Mouse (Mus musculus): ENCODE measurements around the gene Iars. TPM values are rescaled to one million over a fixed set of nuclear protein-coding genes. Genes with fewer than 3 reads are reported as not detected.

The Iars gene
- total and polyA plus RNA-seq, 3 experiments = 86.4 to 4,419 (median 178) TPM

DNA sequence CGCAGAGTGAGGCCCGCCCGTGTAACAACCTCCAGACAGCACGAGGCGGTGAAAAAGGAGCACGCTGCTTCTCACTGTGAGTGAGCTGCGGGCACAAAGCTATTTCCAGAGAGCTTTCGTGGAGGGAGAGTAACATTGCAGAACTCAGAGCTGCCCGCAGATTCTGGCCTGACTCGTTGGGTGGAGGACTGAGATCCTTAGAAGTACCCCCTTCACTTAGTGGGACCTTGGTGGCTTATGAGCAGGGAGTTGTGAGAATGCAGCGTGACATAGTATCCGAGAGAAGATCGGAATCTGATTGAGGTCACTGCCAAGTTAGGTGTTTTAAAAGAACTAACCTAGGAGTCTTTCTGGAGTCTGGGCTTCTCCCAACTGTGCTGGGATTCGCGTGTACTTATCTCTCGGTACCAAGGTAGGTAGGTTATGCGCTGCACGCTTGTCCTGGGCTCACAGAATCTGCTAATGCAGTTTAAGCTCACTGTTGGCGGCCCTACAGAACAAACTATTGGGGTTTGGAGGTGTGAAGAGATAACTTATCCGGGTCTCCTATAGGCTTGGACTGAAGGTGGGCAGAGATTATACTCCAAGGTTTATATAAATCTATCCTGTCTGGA, 440 bp downstream of the Iars start:
- Histone ChIP-seq H3K79me2 (ENCODE audit: control insufficient read depth, insufficient read depth, low read length, poor library complexity) (peaks cover 51% of the 10 kb centered on the region), H3K27ac (ENCODE audit: control insufficient read depth, low read depth, low read length) (peak overlapping the region; percentile 72), H3K4me1 (ENCODE audit: control insufficient read depth in 1 of 2, insufficient read depth in 2 of 2, low read length in 2 of 2) (peaks cover 0 to 16% of the 10 kb centered on the region in 2 experiments; a peak in 3 of 4 replicates), H3K27me3 (ENCODE audit: control insufficient read depth in 1 of 2, insufficient read depth in 2 of 2, low read length in 2 of 2) (no peaks in the 10 kb centered on the region), H3K9me3 (replicated peaks; ENCODE audit: insufficient read depth, low read length) (no peaks in the 10 kb centered on the region), H3K9ac (ENCODE audit: control insufficient read depth, low read depth, low read length, poor library complexity, severe bottlenecking) (peak overlapping the region; percentile 85), H3K36me3 (ENCODE audit: control insufficient read depth in 1 of 2, insufficient read depth in 2 of 2, low read length in 2 of 2) (peaks cover 18 to 31% of the 10 kb centered on the region in 2 experiments), H3K4me3 (ENCODE audit: control insufficient read depth in 1 of 2, insufficient read depth in 1 of 2, low read depth in 2 of 2, low read length in 2 of 2) (peak overlapping the region; percentile 76 to 79)
- DNase-seq (ENCODE audit: low read depth, low spot score) = no peak
- TF ChIP-seq USF2 (IDR thresholded peaks at IDR 0.05; ENCODE audit: borderline replicate concordance in 1 of 2, insufficient read depth in 1 of 2, low read depth in 1 of 2, low read length in 2 of 2) (no peak), POLR2A (IDR thresholded peaks at IDR 0.05; ENCODE audit: control insufficient read depth in 1 of 2, insufficient read depth in 1 of 2, low read depth in 1 of 2, low read length in 2 of 2, poor library complexity in 1 of 2) (0 out of 4 replicates have a peak, but pooled peaks of 1 of the 2 experiments have one; percentile 59), JUND (IDR thresholded peaks at IDR 0.05; ENCODE audit: low read depth, low read length) (0 out of 2 replicates have a peak, but pooled peaks have one; percentile 56), MXI1 (IDR thresholded peaks at IDR 0.05; ENCODE audit: low read depth, low read length) (peak; percentile 48)

DNA sequence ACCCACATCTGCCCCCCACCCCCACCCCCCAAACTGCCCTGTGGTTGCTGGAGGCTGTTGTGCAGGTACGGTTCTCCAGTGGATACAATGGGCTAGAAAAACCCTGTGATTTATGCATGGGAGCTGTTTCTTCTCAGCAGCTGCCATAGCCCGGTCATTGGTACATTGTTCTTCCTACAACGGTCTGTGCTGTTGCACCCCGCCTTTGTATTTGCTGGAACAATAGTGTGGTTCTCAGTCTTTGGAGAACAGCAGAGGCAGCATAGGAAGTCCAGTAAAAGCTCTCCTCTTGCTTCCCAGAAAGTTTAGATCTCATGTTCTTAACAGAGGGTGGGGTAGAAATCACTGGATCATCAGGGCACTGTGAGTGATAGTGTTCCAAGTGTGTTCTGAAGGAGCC, 2.4 kb downstream of the Iars start:
- DNase-seq (ENCODE audit: low read depth, low spot score) = no peak
- H3K36me3 ChIP-seq (ENCODE audit: control insufficient read depth in 1 of 2, insufficient read depth in 2 of 2, low read length in 2 of 2) = peaks cover 29 to 31% of the 10 kb centered on the region in 2 experiments
- H3K4me3 ChIP-seq (ENCODE audit: control insufficient read depth in 1 of 2, insufficient read depth in 1 of 2, low read depth in 2 of 2, low read length in 2 of 2) = no peak overlapping the region
- TF ChIP-seq RAD21 (IDR thresholded peaks at IDR 0.05; ENCODE audit: low read depth, low read length) (no peak), ZNF384 (IDR thresholded peaks at IDR 0.05; ENCODE audit: low read depth, low read length) (no peak), ELF1 (IDR thresholded peaks at IDR 0.05; ENCODE audit: low read depth, low read length) (no peak), KAT2A (conservative IDR thresholded peaks at IDR 0.05; ENCODE audit: low read depth, low read length) (no peak), JUND (IDR thresholded peaks at IDR 0.05; ENCODE audit: low read depth, low read length) (no peak), TCF12 (IDR thresholded peaks at IDR 0.05; ENCODE audit: low read depth, low read length) (no peak), UBTF (IDR thresholded peaks at IDR 0.05; ENCODE audit: borderline replicate concordance, insufficient read depth, low read depth, low read length) (no peak), USF2 (IDR thresholded peaks at IDR 0.05; ENCODE audit: borderline replicate concordance in 1 of 2, insufficient read depth in 1 of 2, low read depth in 1 of 2, low read length in 2 of 2) (no peak)
- H3K27me3 ChIP-seq (ENCODE audit: control insufficient read depth in 1 of 2, insufficient read depth in 2 of 2, low read length in 2 of 2) = no peaks in the 10 kb centered on the region
- peaks cover 57% of the 10 kb centered on the region for H3K79me2 ChIP-seq (ENCODE audit: control insufficient read depth, insufficient read depth, low read length, poor library complexity)
- H3K9me3 ChIP-seq (replicated peaks; ENCODE audit: insufficient read depth, low read length) = no peaks in the 10 kb centered on the region
- peaks cover 0 to 16% of the 10 kb centered on the region in 2 experiments; a peak in 3 of 4 replicates for H3K4me1 ChIP-seq (ENCODE audit: control insufficient read depth in 1 of 2, insufficient read depth in 2 of 2, low read length in 2 of 2)
- no peak overlapping the region for H3K27ac ChIP-seq (ENCODE audit: control insufficient read depth, low read depth, low read length)
- peak overlapping the region; percentile 12; the same call in 1 of the 2 replicates for H3K9ac ChIP-seq (ENCODE audit: control insufficient read depth, low read depth, low read length, poor library complexity, severe bottlenecking)

DNA sequence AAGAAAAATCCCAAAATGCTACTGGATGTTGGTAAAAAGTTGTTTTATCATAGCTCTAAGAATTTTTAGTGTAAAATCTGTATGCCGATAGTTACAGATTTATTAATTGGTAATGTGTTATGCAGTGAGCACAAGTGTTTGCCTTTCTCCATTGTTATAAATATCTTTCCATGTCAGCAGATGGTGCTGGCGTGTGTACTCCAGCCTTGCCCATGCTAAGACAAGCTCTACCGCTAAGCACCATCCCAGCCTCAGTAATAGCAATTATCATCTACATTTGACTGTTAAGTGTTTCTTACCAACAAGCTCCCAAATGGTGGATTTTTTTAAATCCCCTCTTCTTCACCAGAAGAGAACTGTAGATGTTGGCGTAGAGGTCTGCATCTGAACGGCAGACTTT, 9.2 kb downstream of the Iars start:
- no peaks in the 10 kb centered on the region for H3K9me3 ChIP-seq (replicated peaks; ENCODE audit: insufficient read depth, low read length)
- TF ChIP-seq MXI1 (IDR thresholded peaks at IDR 0.05; ENCODE audit: low read depth, low read length) (no peak), HCFC1 (IDR thresholded peaks at IDR 0.05; ENCODE audit: low read depth, low read length) (no peak), ZNF384 (IDR thresholded peaks at IDR 0.05; ENCODE audit: low read depth, low read length) (no peak), TCF12 (IDR thresholded peaks at IDR 0.05; ENCODE audit: low read depth, low read length) (no peak), SMC3 (IDR thresholded peaks at IDR 0.05; ENCODE audit: low read depth, low read length) (no peak), NELFE (IDR thresholded peaks at IDR 0.05; ENCODE audit: low read depth, low read length) (no peak), ZMIZ1 (IDR thresholded peaks at IDR 0.05; ENCODE audit: low read depth, low read length) (no peak), MAZ (IDR thresholded peaks at IDR 0.05; ENCODE audit: low read depth, low read length) (no peak), POLR2AphosphoS5 (IDR thresholded peaks at IDR 0.05; ENCODE audit: borderline replicate concordance, low read depth, low read length) (no peak), MYC (IDR thresholded peaks at IDR 0.05; ENCODE audit: low read depth, low read length) (no peak), ZC3H11A (IDR thresholded peaks at IDR 0.05; ENCODE audit: low read depth, low read length) (no peak)

More for the DNA sequence above, 9.2 kb downstream of the Iars start:
- no peaks in the 10 kb centered on the region for H3K27me3 ChIP-seq (ENCODE audit: control insufficient read depth in 1 of 2, insufficient read depth in 2 of 2, low read length in 2 of 2)
- no peaks in the 10 kb centered on the region for H3K4me1 ChIP-seq (ENCODE audit: control insufficient read depth in 1 of 2, insufficient read depth in 2 of 2, low read length in 2 of 2)
- peaks cover 2 to 49% of the 10 kb centered on the region in 2 experiments; a peak in 3 of 4 replicates for H3K36me3 ChIP-seq (ENCODE audit: control insufficient read depth in 1 of 2, insufficient read depth in 2 of 2, low read length in 2 of 2)
- H3K27ac ChIP-seq (ENCODE audit: control insufficient read depth, low read depth, low read length) = no peak overlapping the region
- no peak for DNase-seq (ENCODE audit: low read depth, low spot score)
- H3K79me2 ChIP-seq (ENCODE audit: control insufficient read depth, insufficient read depth, low read length, poor library complexity) = peaks cover 21% of the 10 kb centered on the region
- H3K4me3 ChIP-seq (ENCODE audit: control insufficient read depth in 1 of 2, insufficient read depth in 1 of 2, low read depth in 2 of 2, low read length in 2 of 2) = no peak overlapping the region
- H3K9ac ChIP-seq (ENCODE audit: control insufficient read depth, low read depth, low read length, poor library complexity, severe bottlenecking) = no peak overlapping the region
